Mouse (Mus musculus): ENCODE measurements around the gene Tob1.

DNA sequence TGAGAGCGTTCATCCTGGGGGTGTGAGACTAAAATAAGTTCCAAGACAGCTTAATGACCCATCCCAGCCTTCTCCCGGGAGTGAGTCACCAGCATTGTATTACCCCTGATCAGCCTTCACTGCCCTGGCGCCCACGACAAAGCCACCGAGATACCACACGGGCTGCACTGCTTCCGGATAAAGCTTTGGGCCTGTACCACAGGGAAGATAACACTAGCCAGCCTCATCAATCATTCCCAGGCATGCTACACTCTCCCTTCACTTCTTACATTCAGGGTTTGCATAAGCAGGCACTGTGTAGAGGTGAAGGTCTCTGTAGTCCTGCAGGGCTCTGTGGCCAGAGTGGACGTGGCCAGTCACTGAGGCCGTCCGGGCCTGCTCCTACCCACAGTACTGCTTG lies 21.7 kb upstream of the Tob1 start:
- TF ChIP-seq POLR2A (IDR thresholded peaks at IDR 0.05; ENCODE audit: insufficient read depth, low read length) (no peak), EP300 (IDR thresholded peaks at IDR 0.05; ENCODE audit: insufficient read depth, low read depth, low read length) (no peak), CTCF (IDR thresholded peaks at IDR 0.05; ENCODE audit: low read depth, low read length) (no peak)

Measured in ES-Bruce4 (cell line).